Mouse (Mus musculus) T-cell, adult 2 months (primary cell): Measurements from ENCODE around the gene Slc48a1.
A peak's percentile ranks its signal among the peaks of the same experiment; 100 is the strongest.

Source experiments
- DNase-seq: peaks from one replicate; pipeline ENCODE4 v3.0.0; 2022; ENCODE audit warnings: low spot score

The Slc48a1 gene

DNA sequence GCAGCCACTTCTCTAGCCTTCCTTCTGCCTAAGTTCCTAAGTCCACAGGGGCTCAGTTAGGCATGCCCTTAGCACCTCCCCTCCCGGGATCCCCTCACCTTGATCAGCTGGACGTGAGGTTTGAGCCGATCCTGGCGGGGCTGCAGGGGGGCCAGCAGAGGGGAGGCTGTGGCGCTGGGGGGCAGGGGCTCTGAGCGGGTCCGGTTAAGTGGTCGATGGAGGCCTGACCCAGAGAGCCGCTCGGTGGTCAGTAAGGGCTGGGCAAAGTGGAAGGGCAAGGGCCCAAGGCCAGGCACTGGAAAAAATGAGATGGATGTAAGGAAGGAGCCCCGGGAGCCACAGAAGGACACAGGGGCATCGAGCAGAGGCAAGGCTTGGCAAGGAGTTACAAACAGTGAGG lies 29.5 kb downstream of the Slc48a1 start:
- no peak for DNase-seq

GRCm38 (mm10) chr15:97808532-97808931 lies 30.2 kb downstream of the Slc48a1 start:
- DNase-seq: no peak

DNA sequence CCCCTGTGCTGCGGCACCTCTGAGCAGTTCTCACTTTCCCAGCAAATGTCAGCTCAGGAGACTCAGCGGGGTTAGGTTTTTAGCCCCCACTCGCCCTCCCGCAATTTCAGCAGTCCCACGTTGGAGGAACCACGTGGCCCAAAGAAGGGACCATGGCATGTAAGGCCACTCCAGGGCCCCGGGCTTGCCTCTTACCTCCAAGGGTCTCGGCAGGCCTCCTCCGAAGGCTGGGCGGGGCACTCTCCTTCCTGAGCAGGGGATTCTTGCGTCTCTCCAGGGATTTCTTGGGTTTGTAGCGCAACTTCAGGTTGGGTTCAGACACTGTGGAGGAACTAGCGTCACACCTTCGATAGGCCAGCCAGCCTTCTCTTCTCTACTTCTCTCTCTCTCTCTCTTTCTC lies 30.9 kb downstream of the Slc48a1 start:
- DNase-seq: no peak

- DNase-seq: no peak
These were observed 31.6 kb downstream of the Slc48a1 start for GRCm38 (mm10) chr15:97809942-97810341.

- DNase-seq: no peak
These were observed 32.1 kb downstream of the Slc48a1 start for GRCm38 (mm10) chr15:97810399-97810798.

GRCm38 (mm10) chr15:97811307-97811706 lies 33.0 kb downstream of the Slc48a1 start:
- no peak for DNase-seq

GRCm38 (mm10) chr15:97812126-97812525 lies 33.8 kb downstream of the Slc48a1 start:
- no peak for DNase-seq

DNA sequence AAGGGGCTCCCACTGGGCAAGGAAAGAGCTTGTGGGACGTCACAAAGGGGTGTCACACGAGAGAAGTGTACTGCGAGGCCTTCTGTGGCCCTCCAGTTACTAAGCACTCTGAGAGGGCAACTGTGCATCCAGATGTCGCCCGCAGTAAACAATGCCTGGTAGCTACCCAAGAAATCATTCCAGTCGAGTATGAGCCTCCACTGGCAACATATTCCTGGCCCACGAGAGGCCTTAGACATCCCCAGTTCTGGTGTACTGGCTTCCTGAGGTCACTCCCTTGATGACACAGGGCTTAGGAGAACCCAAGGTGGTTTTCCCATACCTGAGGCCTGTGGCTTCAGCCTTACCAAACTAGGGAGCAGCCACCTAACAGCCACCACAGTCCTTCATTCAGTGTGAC lies 34.6 kb downstream of the Slc48a1 start:
- DNase-seq: no peak

GRCm38 (mm10) chr15:97813452-97814204 lies 35.3 kb downstream of the Slc48a1 start:
- DNase-seq: no peak

GRCm38 (mm10) chr15:97814703-97815102 lies 36.4 kb downstream of the Slc48a1 start:
- no peak for DNase-seq

DNA sequence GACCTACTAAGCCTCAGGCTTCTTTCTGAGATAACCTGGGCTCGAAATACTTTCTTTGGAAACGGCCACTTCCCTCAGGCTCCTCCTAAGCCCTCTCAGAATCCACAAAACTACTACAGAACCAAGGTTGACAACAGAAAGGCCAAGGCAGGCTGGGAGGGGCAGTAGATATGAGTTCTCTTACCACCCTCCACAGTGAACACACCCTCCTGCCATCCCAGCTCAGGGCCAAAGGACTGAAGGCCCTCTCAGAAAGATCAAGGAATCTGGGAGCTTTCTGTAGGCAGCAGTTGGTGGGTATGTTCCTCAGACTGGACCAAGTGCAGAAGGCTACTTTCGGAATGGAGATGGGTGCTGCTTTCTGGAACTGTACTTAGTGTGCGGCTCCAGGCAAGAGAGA lies 36.9 kb downstream of the Slc48a1 start:
- DNase-seq: no peak

GRCm38 (mm10) chr15:97816199-97816994 lies 38.1 kb downstream of the Slc48a1 start:
- DNase-seq: no peak

GRCm38 (mm10) chr15:97819937-97820336 lies 41.6 kb downstream of the Slc48a1 start:
- DNase-seq: no peak

- DNase-seq: peak; percentile 63
These were observed 43.1 kb downstream of the Slc48a1 start for GRCm38 (mm10) chr15:97821321-97821982.

DNA sequence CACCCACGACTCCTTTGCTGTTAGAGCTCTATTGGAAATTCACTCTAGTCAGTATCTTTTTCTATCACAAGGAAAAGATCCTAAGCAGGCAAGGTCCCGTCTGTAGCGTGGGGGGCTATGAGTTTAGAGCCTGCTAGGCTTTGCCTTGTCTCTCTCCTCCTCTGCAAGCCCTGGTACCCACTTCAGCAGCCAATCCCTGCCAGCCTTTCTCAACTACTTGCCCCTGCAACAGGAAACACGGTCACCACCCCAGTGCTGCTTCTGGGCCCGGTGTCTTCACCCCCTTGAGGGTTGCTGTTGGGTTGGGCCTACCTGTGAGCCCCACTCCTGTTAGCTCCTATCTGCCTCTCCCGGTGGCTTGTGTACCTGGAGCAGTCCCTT lies 43.7 kb downstream of the Slc48a1 start:
- DNase-seq: peak; percentile 35

DNA sequence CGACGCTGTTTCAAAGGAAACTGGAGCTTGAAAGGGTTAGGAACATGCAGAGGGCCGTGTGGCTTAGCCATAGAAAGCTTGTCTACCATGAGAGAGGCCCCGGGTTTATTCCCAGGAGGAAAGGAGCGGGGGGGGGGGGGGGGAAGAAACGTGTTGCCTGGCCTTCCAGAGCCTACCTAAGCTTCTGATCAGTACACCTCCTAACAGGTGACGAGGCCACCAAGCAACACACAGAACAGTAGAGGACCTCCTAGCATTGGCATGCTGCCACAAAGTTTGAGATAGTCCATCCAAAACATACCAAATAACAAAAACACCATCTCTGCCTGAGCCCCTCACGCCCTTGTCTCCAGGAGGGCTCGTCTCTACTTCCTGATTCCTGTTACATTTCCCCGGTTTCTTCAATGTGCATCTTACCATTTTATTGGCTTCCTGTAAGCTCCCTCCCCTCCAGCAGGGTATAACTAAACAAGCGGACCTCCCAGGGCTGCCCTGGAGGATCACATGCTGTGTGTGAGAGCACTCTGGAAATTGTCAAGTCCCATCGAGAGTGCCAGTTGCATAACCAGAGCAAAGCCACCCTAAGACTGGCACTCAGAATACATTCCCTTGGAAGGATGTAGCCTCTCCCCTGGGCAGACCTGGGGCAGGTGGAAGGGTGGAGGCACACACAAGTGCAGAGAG lies 44.4 kb downstream of the Slc48a1 start:
- no peak for DNase-seq

GRCm38 (mm10) chr15:97823479-97823878 lies 45.2 kb downstream of the Slc48a1 start:
- no peak for DNase-seq

GRCm38 (mm10) chr15:97824042-97824441 lies 45.7 kb downstream of the Slc48a1 start:
- no peak for DNase-seq

GRCm38 (mm10) chr15:97825071-97825940 lies 47.0 kb downstream of the Slc48a1 start:
- peak; percentile 97 for DNase-seq

- DNase-seq: no peak
These were observed 47.7 kb downstream of the Slc48a1 start for GRCm38 (mm10) chr15:97825941-97826587.
